Mouse (Mus musculus): ENCODE measurements around the gene Minpp1.

GRCm38 (mm10) chr19:32492981-32493380 lies 7.4 kb downstream of the Minpp1 start:
- no peak for TF ChIP-seq CTCF (conservative IDR thresholded peaks at IDR 0.05; ENCODE audit: insufficient read depth, insufficient read length, low read depth, low read length)
- TF ChIP-seq POLR2A (IDR thresholded peaks at IDR 0.05; ENCODE audit: low read depth, low read length), result no peak
